Mouse (Mus musculus) forebrain, embryonic 16.5 days (tissue): Measurements from ENCODE around the gene Atp13a2. TPM values are rescaled to one million over a fixed set of nuclear protein-coding genes. Genes with fewer than 3 reads are reported as not detected.

ENCODE experiments used
- ATAC-seq: fragments of 200-750 bp; cut with Nextera tagmentation; 2 replicates; pipeline ENCODE4 v1.8.0; 2017; ENCODE audit warnings: mild to moderate bottlenecking, moderate library complexity
- H3K27ac ChIP-seq: fragments of 300-500 bp; sonication (generic); 2 replicates; pipeline ENCODE4 v1.5.1; 2014; ENCODE audit warnings: low read length, control low read depth
- H3K27me3 ChIP-seq: fragments of 300-500 bp; sonication (generic); replicated peaks from 2 replicates; pipeline ENCODE4 v1.6.1; 2014; ENCODE audit warnings: low read length; ENCODE audit not compliant: control insufficient read depth, insufficient read depth
- H3K36me3 ChIP-seq: fragments of 300-500 bp; sonication (generic); 2 replicates; pipeline ENCODE4 v1.6.1; 2014; ENCODE audit not compliant: control insufficient read depth, insufficient read depth
- H3K4me1 ChIP-seq: fragments of 300-500 bp; sonication (generic); replicated peaks from 2 replicates; pipeline ENCODE4 v1.6.1; 2014; ENCODE audit warnings: low read length; ENCODE audit not compliant: control insufficient read depth, insufficient read depth
- H3K4me2 ChIP-seq: fragments of 300-500 bp; sonication (generic); 2 replicates; pipeline ENCODE4 v1.6.1; 2014; ENCODE audit warnings: mild to moderate bottlenecking, low read length, control low read depth
- H3K4me3 ChIP-seq: fragments of 300-500 bp; sonication (generic); replicated peaks from 2 replicates; pipeline ENCODE4 v1.5.1; 2014; ENCODE audit warnings: mild to moderate bottlenecking, low read length, control low read depth
- H3K9ac ChIP-seq: fragments of 300-500 bp; sonication (generic); replicated peaks from 2 replicates; pipeline ENCODE4 v1.6.1; 2014; ENCODE audit warnings: low read depth, low read length, control low read depth
- H3K9me3 ChIP-seq: fragments of 300-500 bp; sonication (generic); 2 replicates; pipeline ENCODE4 v1.6.1; 2016; ENCODE audit warnings: low read length; ENCODE audit not compliant: control insufficient read depth
- WGBS: fragments of 180-500 bp; shearing (Covaris S2); extraction: QIAGEN DNeasy Blood & Tissue Kit; methylation state at CpG from one replicate; pipeline ENCODE4 v1.1.7; 2014; 5-methylcytosine and 5-hydroxymethylcytosine counted together
- polyA plus RNA-seq: library from polyadenylated mRNA; unstranded; fragments of >200 nt; fragmentation: Nextera tagmentation; extraction: Ambion mirVana; gene quantifications from 2 replicates; pipeline ENCODE4 v1.2.1, GENCODE M21; 2015

Gene Atp13a2
- 126 and 142 TPM in 2 replicates for polyA plus RNA-seq

DNA sequence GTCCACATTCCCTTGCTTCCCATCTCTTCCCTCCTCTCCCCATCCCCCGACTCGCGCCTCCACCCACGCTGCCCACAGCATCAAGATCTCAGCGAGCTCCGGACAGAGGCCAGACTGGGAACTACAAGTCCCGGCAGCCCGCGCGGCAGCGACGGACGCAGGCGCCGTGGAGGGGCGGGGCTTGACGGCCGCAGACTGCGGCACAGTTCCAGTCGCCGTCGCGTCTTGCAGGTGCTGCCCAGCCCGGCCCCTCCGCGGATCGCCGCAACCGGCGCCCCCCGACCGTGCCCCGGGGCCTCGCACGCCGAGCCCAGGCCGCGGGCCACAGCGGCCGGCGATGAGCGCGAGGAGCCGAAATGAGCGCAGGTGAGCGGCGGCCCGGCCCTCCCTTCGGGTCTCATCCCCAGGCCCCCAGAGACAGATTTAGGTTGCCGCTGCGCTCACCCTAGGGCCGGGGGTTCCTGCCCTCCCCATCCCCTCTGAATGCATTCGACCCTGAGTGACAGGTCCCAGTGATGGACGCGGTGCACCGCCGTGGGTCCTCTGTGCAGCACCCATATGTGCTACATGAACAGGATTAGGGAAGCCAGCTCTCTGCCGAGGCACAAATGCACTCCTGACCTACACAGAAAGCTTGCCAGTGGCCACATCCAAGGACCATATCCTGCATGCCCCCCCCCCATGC is at the start of gene Atp13a2:
TSS of gene Atp13a2 (plus strand) at position 163 of the 685 bp plus-strand sequence.
- peaks cover 33% of the 10 kb centered on the region for H3K4me1 ChIP-seq
- H3K9me3 ChIP-seq, result no peaks in the 10 kb centered on the region
- H3K36me3 ChIP-seq, result no peaks in the 10 kb centered on the region
- H3K4me3 ChIP-seq, result peak within 1 kb of the TSS; percentile 84
- peak within 1 kb of the TSS; percentile 55 for H3K4me2 ChIP-seq
- H3K27ac ChIP-seq, result peak within 1 kb of the TSS; percentile 77
- under 1% methylated on average over 57 of the region's 58 CpGs for WGBS
- peak; percentile 93 for ATAC-seq
- H3K9ac ChIP-seq, result peak within 1 kb of the TSS; percentile 93
- no peaks in the 10 kb centered on the region for H3K27me3 ChIP-seq

DNA sequence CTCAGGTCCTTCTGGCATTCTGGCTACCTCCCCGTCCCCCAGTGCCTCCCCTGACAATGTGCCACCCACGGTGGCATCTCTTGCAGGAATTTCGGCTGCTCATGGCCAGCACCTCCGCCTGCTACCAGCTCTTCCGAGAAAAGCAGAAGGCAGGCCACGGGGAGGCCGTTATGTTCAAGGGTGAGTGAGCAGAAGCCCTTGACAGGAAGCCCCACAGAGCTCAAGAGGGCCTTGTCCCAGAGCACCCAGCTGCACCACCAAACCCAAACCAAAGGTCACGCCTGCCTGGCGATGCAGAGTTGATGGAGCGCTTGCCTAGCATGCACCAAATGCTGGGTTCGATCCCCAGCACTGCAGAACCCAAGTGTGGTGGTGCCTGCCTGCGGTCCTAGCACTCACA is 42.3 kb upstream of the Atp13a2 start:
- no peaks in the 10 kb centered on the region for H3K4me1 ChIP-seq
- H3K27me3 ChIP-seq, result no peaks in the 10 kb centered on the region
- H3K9me3 ChIP-seq, result no peaks in the 10 kb centered on the region
- H3K36me3 ChIP-seq, result no peaks in the 10 kb centered on the region
- no peak overlapping the region for H3K4me3 ChIP-seq
- H3K4me2 ChIP-seq, result no peak overlapping the region
- H3K9ac ChIP-seq, result no peak overlapping the region
- ATAC-seq, result no peak
- no peak overlapping the region for H3K27ac ChIP-seq
- 92% methylated on average over 12 of the region's 12 CpGs for WGBS

DNA sequence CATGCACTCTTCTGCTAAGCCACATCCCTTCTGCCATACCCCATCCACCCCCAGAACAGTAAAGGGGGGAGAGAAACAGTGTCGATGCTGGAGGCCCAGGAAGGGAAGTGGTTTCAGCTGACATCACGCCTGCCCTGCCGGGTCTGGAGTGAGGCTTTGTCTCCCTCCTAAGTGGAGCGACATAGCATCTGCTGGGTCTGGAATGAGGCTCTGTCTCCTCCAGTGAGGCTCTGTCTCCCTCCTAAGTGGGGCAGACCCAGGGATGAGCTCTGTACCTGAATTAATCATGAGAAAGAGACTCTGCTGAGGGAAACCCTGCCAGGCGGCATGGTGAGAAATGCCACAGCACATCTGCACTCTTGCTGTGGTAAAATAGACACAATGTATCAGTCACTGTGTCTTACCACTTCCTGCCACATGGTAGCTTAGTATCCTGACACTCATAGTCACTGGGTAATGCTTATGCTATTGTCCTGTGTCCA is 41.7 kb upstream of the Atp13a2 start:
- WGBS, result 76% methylated on average over 5 of the region's 5 CpGs
- Histone ChIP-seq H3K27ac (no peak overlapping the region), H3K9me3 (no peaks in the 10 kb centered on the region), H3K36me3 (no peaks in the 10 kb centered on the region), H3K4me1 (no peaks in the 10 kb centered on the region), H3K9ac (no peak overlapping the region), H3K4me3 (no peak overlapping the region), H3K4me2 (no peak overlapping the region), H3K27me3 (no peaks in the 10 kb centered on the region)
- no peak for ATAC-seq

DNA sequence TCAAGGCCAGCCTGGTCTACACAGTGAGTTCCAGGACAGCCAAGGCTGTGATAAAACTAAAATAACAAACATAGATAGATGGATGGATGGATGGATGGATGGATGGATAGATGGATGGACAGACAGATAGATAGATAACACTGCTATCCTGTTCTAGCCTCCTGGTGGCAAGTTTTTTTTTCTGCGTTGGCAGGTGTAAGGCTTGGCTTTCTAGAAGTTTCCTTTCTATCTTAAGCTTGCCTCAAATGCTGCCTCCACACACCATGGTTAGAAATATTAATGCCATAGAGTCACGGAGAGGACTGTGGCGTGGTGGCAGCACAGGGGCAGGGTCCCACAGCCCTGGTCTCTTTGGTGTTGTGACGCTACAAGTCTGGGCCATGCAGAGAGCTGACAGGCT is 41.1 kb upstream of the Atp13a2 start:
- Histone ChIP-seq H3K36me3 (no peaks in the 10 kb centered on the region), H3K27ac (no peak overlapping the region), H3K27me3 (no peaks in the 10 kb centered on the region), H3K9ac (no peak overlapping the region), H3K4me3 (no peak overlapping the region), H3K4me2 (no peak overlapping the region), H3K9me3 (no peaks in the 10 kb centered on the region), H3K4me1 (no peaks in the 10 kb centered on the region)
- 94% methylated on average over 4 of the region's 4 CpGs for WGBS
- no peak for ATAC-seq

DNA sequence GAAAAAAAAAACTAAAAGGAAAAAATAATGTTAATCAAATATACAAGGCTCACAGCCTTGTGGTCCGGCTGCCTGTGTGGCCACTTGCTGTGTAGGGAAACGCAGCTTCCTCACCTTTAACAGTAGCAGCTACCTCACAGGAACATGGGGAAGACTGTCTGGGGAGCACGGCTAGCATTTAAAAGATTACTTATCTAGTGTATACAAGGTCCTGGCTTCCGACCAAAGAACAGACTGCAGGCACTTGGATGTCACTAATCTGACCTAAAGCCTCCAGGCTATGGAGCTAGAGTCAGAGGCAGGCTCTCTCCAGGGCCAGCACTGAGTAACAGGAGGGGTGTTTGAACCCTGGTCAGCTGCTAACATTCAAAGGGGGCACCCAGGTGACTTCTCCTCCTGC is 40.6 kb upstream of the Atp13a2 start:
- ATAC-seq, result no peak
- WGBS, result 79% methylated on average over 4 of the region's 4 CpGs
- no peak overlapping the region for H3K27ac ChIP-seq

DNA sequence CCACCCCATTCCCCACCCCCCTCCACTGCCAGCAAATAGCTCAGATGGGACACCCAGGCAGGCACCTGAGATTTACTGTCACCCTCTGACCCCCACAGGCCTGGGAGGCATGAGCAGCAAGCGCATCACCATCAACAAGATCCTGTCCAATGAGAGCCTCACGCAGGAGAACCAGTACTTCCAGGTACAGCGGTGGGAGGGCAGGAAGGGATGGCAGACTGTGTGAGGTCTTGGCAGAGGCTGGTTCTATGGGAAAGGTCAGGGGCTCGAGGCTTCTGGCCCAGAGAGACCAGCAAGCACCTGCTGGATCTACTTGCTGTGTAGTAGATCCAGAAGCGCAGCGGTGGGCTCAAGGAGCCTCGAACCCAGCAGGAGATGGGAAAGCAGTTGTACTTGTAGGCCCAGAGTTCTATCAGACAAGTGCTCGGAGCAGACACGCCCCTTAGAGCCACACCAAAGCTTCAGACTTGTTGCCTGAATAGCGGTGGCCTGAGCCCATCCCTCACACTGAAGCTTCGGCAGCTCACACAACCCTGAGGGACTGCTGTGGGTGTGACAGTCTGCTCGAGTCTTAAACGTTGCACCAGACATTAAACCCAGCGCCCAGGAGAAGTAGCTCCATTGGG is 40.0 kb upstream of the Atp13a2 start:
- 81% methylated on average over 14 of the region's 14 CpGs for WGBS
- Histone ChIP-seq H3K36me3 (no peaks in the 10 kb centered on the region), H3K4me2 (no peak overlapping the region), H3K9ac (no peak overlapping the region), H3K4me3 (no peak overlapping the region), H3K4me1 (no peaks in the 10 kb centered on the region), H3K27ac (no peak overlapping the region), H3K27me3 (no peaks in the 10 kb centered on the region), H3K9me3 (no peaks in the 10 kb centered on the region)
- ATAC-seq, result no peak

More for the DNA sequence above, 40.6 kb upstream of the Atp13a2 start:
- no peaks in the 10 kb centered on the region for H3K4me1 ChIP-seq
- H3K9me3 ChIP-seq, result no peaks in the 10 kb centered on the region
- H3K9ac ChIP-seq, result no peak overlapping the region
- no peaks in the 10 kb centered on the region for H3K27me3 ChIP-seq
- no peak overlapping the region for H3K4me3 ChIP-seq
- no peak overlapping the region for H3K4me2 ChIP-seq
- no peaks in the 10 kb centered on the region for H3K36me3 ChIP-seq

DNA sequence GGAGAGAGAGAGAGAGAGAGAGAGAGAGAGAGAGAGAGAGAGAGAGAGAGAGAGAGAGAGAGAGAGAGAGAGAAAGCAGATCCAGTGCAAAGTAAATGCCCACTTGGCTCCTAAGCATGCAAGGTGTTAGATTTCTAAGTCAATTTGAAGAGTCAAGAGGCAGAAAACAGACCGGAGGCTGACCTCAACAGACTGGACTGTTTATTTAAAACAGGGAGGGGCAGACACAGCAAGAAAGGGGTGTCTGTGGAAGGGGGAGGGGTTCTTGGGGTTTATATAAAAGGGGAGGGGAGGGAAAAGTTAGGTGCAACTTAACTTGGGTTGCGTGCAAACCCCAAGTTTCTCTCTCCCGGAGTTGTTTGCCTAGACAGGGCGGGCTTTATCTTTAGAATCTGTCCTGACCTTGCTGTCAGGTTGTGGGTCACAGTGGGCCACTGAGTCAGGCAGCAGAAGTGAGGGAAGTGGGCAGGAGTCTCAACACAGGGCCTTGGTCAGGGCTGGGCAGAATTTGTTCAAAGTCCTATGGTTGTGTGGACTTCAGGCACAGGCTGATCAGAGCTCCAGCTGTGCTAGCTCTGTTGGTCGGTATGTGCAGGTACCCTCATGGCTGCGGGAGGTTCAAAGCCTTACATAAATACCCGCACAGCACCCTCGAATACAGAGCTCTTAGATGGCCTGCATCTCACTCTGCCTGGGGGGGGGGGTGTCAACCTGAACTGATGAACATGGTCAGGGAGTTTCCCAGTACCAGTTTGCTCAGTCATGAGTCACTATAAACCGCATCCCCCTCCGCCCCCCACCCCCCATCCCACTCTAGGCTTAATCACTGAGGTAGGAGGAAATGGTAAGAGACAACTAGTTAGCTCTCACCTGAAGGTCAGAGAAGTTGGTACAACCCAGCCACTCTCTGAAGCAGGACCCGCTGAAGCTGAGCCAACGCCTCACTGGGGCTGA is 38.9 kb upstream of the Atp13a2 start:
- Histone ChIP-seq H3K4me1 (no peaks in the 10 kb centered on the region), H3K9ac (no peak overlapping the region), H3K4me3 (no peak overlapping the region), H3K27me3 (no peaks in the 10 kb centered on the region), H3K9me3 (no peaks in the 10 kb centered on the region), H3K27ac (no peak overlapping the region), H3K36me3 (no peaks in the 10 kb centered on the region), H3K4me2 (no peak overlapping the region)
- 88% methylated on average over 12 of the region's 12 CpGs for WGBS
- no peak for ATAC-seq

DNA sequence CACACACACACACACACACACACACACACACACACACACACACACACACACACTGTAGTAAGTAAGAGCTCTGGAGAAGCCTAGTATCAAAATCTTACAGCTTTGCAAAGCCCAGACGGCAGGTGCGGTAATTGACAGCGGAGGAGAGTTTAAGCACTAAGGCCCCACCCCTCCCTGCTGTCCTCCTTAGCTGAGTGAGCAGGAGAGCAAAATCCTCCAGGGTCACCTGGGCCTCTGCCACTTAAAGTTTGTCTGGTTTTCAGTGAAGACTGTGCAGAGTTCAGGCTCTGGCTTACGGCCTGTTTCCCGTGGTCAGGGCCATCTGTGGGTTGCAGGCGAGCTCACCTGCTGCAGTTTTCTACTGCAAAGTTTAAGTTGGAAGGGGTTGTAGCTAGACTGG is 38.2 kb upstream of the Atp13a2 start:
- Histone ChIP-seq H3K27me3 (no peaks in the 10 kb centered on the region), H3K9me3 (no peaks in the 10 kb centered on the region), H3K27ac (no peak overlapping the region), H3K36me3 (no peaks in the 10 kb centered on the region), H3K4me3 (no peak overlapping the region), H3K9ac (no peak overlapping the region), H3K4me2 (no peak overlapping the region), H3K4me1 (no peaks in the 10 kb centered on the region)
- no peak for ATAC-seq
- 84% methylated on average over 6 of the region's 6 CpGs for WGBS

DNA sequence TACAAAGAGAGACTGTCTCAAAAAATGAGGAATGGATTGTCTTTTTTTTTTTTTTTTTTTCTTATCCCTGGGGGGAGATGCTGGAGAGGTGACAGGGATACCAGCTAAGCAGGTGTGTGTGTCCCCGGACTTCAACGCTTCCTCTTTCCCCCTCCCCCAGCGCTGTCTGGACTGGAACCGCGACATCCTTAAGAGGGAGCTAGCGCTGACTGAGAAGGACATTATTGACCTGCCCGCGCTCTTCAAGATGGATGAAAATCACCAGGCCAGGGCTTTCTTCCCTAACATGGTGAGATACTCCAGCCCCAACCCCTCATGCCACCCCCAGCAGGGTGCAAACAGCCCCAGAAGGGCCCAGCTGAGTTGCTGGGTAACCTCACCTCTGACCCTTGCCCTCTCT is 37.6 kb upstream of the Atp13a2 start:
- Histone ChIP-seq H3K27ac (no peak overlapping the region), H3K4me3 (no peak overlapping the region), H3K36me3 (no peaks in the 10 kb centered on the region), H3K4me2 (no peak overlapping the region), H3K9ac (no peak overlapping the region), H3K9me3 (no peaks in the 10 kb centered on the region), H3K4me1 (no peaks in the 10 kb centered on the region), H3K27me3 (no peaks in the 10 kb centered on the region)
- WGBS, result 78% methylated on average over 8 of the region's 8 CpGs
- no peak for ATAC-seq
